8 mouse cellular contexts compared by ENCODE assay signal in genomic region chr11:3330566-3330965, GRCm38 (mm10). TPM values are rescaled to one million over a fixed set of nuclear protein-coding genes. Genes with fewer than 3 reads are reported as not detected.
DNase-seq lines count a peak whose midpoint lies in the region; ATAC-seq and TF ChIP-seq lines count a peak whose summit lies in the region.

No protein-coding gene starts in this region.

- peak; percentile 66 for TF ChIP-seq CTCF in hindbrain, postnatal 0 days (IDR thresholded peaks at IDR 0.05; ENCODE audit: low read depth)
- TF ChIP-seq CTCF in left cerebral cortex, adult 2 months (IDR thresholded peaks at IDR 0.05) = peak; percentile 51

- peak overlapping the region; percentile 98 for H3K4me2 ChIP-seq in hindbrain, postnatal 0 days (ENCODE audit: low read depth, low read length)

- H3K27me3 ChIP-seq in hindbrain, postnatal 0 days (ENCODE audit: insufficient read depth, low read length) = no peaks in the 10 kb centered on the region

- H3K4me1 ChIP-seq in hindbrain, postnatal 0 days (ENCODE audit: insufficient read depth, low read length) = 0 out of 2 replicates have a peak, but pooled peaks cover 8% of the 10 kb centered on the region

- H3K36me3 ChIP-seq in hindbrain, postnatal 0 days (ENCODE audit: insufficient read depth, low read length) = peaks cover 12% of the 10 kb centered on the region

- H3K4me3 ChIP-seq in hindbrain, postnatal 0 days (ENCODE audit: low read length) = peak overlapping the region; percentile 63
- H3K4me3 ChIP-seq in left cerebral cortex, adult 2 months = peak overlapping the region; percentile 82

- peak overlapping the region; percentile 82 for H3K9ac ChIP-seq in hindbrain, postnatal 0 days (replicated peaks; ENCODE audit: low read length)

- intact Hi-C loops in left cerebral cortex, adult 2 months (cut with DNase I) = loop anchor here (2.0 kb wide), 1 partner anchor 40 kb away; no protein-coding TSS in a partner anchor

- no peaks in the 10 kb centered on the region for H3K9me3 ChIP-seq in hindbrain, postnatal 0 days (ENCODE audit: low read length)

- peak; percentile 52 for DNase-seq in R1 (ENCODE audit: low read depth, low spot score)
- DNase-seq in cerebellum, postnatal 36 days = peak; percentile 94
- DNase-seq in gastrocnemius, adult 8-10 months (ENCODE audit: low spot score in 2 of 2) = peak; percentile 90 to 93
- peak; percentile 95 for DNase-seq in hindbrain, postnatal 0 days (ENCODE audit: low spot score)
- peak; percentile 80 to 85 for DNase-seq in left cerebral cortex, adult 2 months (ENCODE audit: extremely low spot score in 1 of 2, low spot score in 2 of 2)
- DNase-seq in lung, postnatal 4 days = peak; percentile 85 to 87
- DNase-seq in retina, postnatal 7 days (ENCODE audit: low read depth, low spot score) = peak; percentile 63
- DNase-seq in thymus, postnatal 4 days = peak; percentile 92

- peak overlapping the region; percentile 92 for H3K27ac ChIP-seq in hindbrain, postnatal 0 days
- H3K27ac ChIP-seq in left cerebral cortex, adult 2 months = peak overlapping the region; percentile 91

- 1% methylated on average over 9 of the region's 9 CpGs for WGBS in hindbrain, postnatal 0 days

- peak; percentile 70 for ATAC-seq in hindbrain, postnatal 0 days

RNA-seq across cellular contexts. Expression of gene Pik3ip1, which starts 0.4 kb away (rescaled TPM):
- total RNA-seq in gastrocnemius, adult 8-10 months (2022) = 10 to 100 TPM; 28.3 to 39.0 (median 36.6) TPM
- total RNA-seq in hindbrain, postnatal 0 days (2014; rRNA removed) = 34.3 and 40.9 TPM in 2 replicates
- 41.6 and 45.4 TPM in 2 replicates for polyA plus RNA-seq in hindbrain, postnatal 0 days (2015; fragmentation: Nextera tagmentation; extraction: Ambion mirVana)
- 10 to 100 TPM; 28.1 to 31.5 TPM for total RNA-seq in left cerebral cortex, adult 2 months (2021)

RNA-seq across cellular contexts. Expression of gene Patz1, which starts 41.9 kb away (rescaled TPM):
- total RNA-seq in gastrocnemius, adult 8-10 months (2022) = 10 to 100 TPM; 13.0 to 22.3 (median 19.2) TPM
- 89.6 and 97.1 TPM in 2 replicates for total RNA-seq in hindbrain, postnatal 0 days (2014; rRNA removed)
- polyA plus RNA-seq in hindbrain, postnatal 0 days (2015; fragmentation: Nextera tagmentation; extraction: Ambion mirVana) = 38.8 and 40.4 TPM in 2 replicates
- total RNA-seq in left cerebral cortex, adult 2 months (2021) = 10 to 100 TPM; 41.5 to 46.9 TPM

Comparison
In these comparisons a context has a peak if more than half of its experiments do, and no peak if none do; other contexts are left out.
1. Peak in every context shown above with its lines: DNase-seq, ATAC-seq, H3K4me3 ChIP-seq and H3K27ac ChIP-seq.